Comparison of ENCODE assay signal across 14 mouse cellular contexts in genomic region chr2:14875616-14876015, GRCm38 (mm10).
DNase-seq lines count a peak whose midpoint lies in the region; ATAC-seq and TF ChIP-seq lines count a peak whose summit lies in the region.
"Had no signal": no experiment of that assay in that cellular context is flagged by ENCODE, and none has a peak within 500 bp of the region (broad histone marks: within the 10 kb centered on the region; RNA-seq: fewer than 3 reads in every experiment).

No protein-coding gene starts in this region.

- no peaks in the 10 kb centered on the region for H3K36me3 ChIP-seq in forebrain, embryonic 14.5 days (ENCODE audit: control insufficient read depth, insufficient read depth, low read length)
- H3K36me3 ChIP-seq in forebrain, embryonic 16.5 days (ENCODE audit: control insufficient read depth, insufficient read depth) = no peaks in the 10 kb centered on the region
- H3K36me3 ChIP-seq in hindbrain, embryonic 12.5 days = no peaks in the 10 kb centered on the region
- H3K36me3 ChIP-seq in midbrain, embryonic 16.5 days (ENCODE audit: control insufficient read depth, insufficient read depth, low read length) = no peaks in the 10 kb centered on the region
- H3K36me3 ChIP-seq: limb, embryonic 15.5 days had no signal

- no peaks in the 10 kb centered on the region for H3K27me3 ChIP-seq in forebrain, embryonic 14.5 days (replicated peaks; ENCODE audit: control insufficient read depth, insufficient read depth, low read length)
- no peaks in the 10 kb centered on the region for H3K27me3 ChIP-seq in forebrain, embryonic 16.5 days (replicated peaks; ENCODE audit: control insufficient read depth, insufficient read depth, low read length)
- no peaks in the 10 kb centered on the region; the same call in 1 of the 2 replicates for H3K27me3 ChIP-seq in hindbrain, embryonic 12.5 days
- H3K27me3 ChIP-seq in midbrain, embryonic 16.5 days (ENCODE audit: control insufficient read depth, insufficient read depth, low read depth, low read length) = no peaks in the 10 kb centered on the region
- H3K27me3 ChIP-seq: heart, embryonic 12.5 days; limb, embryonic 15.5 days had no signal

- H3K27ac ChIP-seq in forebrain, embryonic 14.5 days (ENCODE audit: low read depth, low read length) = no peak overlapping the region
- H3K27ac ChIP-seq in forebrain, embryonic 16.5 days (ENCODE audit: low read length) = no peak overlapping the region
- no peak overlapping the region for H3K27ac ChIP-seq in hindbrain, embryonic 12.5 days
- H3K27ac ChIP-seq in midbrain, embryonic 16.5 days (ENCODE audit: low read length) = peak overlapping the region; percentile 23; the same call in 1 of the 2 replicates
- H3K27ac ChIP-seq in layer of hippocampus, adult 2 months = no peak overlapping the region
- H3K27ac ChIP-seq: limb, embryonic 15.5 days; macrophage had no signal

- peak; percentile 12 for DNase-seq in forebrain, embryonic 14.5 days (ENCODE audit: low spot score)
- DNase-seq in adrenal gland, adult 8-10 months = peak; percentile 65
- no peak for DNase-seq in Muller cell, postnatal 12 days (ENCODE audit: inconsistent ontology term)
- DNase-seq in layer of hippocampus, adult 2 months (ENCODE audit: low spot score in 2 of 2) = no peak
- DNase-seq: kidney, adult 18-20 months; layer of hippocampus, adult 9-11 months; right cerebral cortex, adult 18-20 months had no signal

- H3K9ac ChIP-seq in forebrain, embryonic 14.5 days (ENCODE audit: low read length) = no peak overlapping the region
- H3K9ac ChIP-seq in forebrain, embryonic 16.5 days (replicated peaks; ENCODE audit: low read depth, low read length) = no peak overlapping the region
- H3K9ac ChIP-seq in hindbrain, embryonic 12.5 days = no peak overlapping the region
- 0 out of 2 replicates have a peak overlapping the region, but pooled peaks have one; percentile 4 for H3K9ac ChIP-seq in midbrain, embryonic 16.5 days (ENCODE audit: low read depth, low read length)
- H3K9ac ChIP-seq: heart, embryonic 12.5 days; limb, embryonic 15.5 days had no signal

- 64% methylated on average over 6 of the region's 6 CpGs for WGBS in forebrain, embryonic 14.5 days
- 55% methylated on average over 6 of the region's 6 CpGs for WGBS in forebrain, embryonic 16.5 days
- 41% methylated on average over 6 of the region's 6 CpGs for WGBS in hindbrain, embryonic 12.5 days
- 28% methylated on average over 6 of the region's 6 CpGs for WGBS in midbrain, embryonic 16.5 days

- no peak overlapping the region for H3K4me3 ChIP-seq in forebrain, embryonic 14.5 days (ENCODE audit: low read depth, low read length)
- no peak overlapping the region for H3K4me3 ChIP-seq in forebrain, embryonic 16.5 days (replicated peaks; ENCODE audit: low read length)
- H3K4me3 ChIP-seq in hindbrain, embryonic 12.5 days = no peak overlapping the region
- H3K4me3 ChIP-seq in midbrain, embryonic 16.5 days (ENCODE audit: low read depth, low read length) = peak overlapping the region; percentile 38
- no peak overlapping the region; the same call in 1 of the 2 replicates for H3K4me3 ChIP-seq in layer of hippocampus, adult 2 months
- H3K4me3 ChIP-seq: heart, embryonic 12.5 days; limb, embryonic 15.5 days had no signal

- peaks cover 6% of the 10 kb centered on the region for H3K4me1 ChIP-seq in forebrain, embryonic 14.5 days (ENCODE audit: control insufficient read depth, insufficient read depth, low read length)
- peaks cover 16% of the 10 kb centered on the region for H3K4me1 ChIP-seq in forebrain, embryonic 16.5 days (replicated peaks; ENCODE audit: control insufficient read depth, insufficient read depth, low read length)
- H3K4me1 ChIP-seq in hindbrain, embryonic 12.5 days = peaks cover 21% of the 10 kb centered on the region
- H3K4me1 ChIP-seq in midbrain, embryonic 16.5 days (ENCODE audit: control insufficient read depth, insufficient read depth, low read length) = peaks cover 7% of the 10 kb centered on the region

- TF ChIP-seq CTCF in layer of hippocampus, adult 2 months (conservative IDR thresholded peaks at IDR 0.05) = no peak

- no peak; the same call in 1 of the 2 replicates for ATAC-seq in forebrain, embryonic 14.5 days
- no peak for ATAC-seq in forebrain, embryonic 16.5 days
- peak; percentile 72 for ATAC-seq in hindbrain, embryonic 12.5 days (ENCODE audit: low FRiP score)
- ATAC-seq in midbrain, embryonic 16.5 days = peak; percentile 55
- ATAC-seq in megakaryocyte progenitor cell, adult 5-6 weeks (replicated peaks; ENCODE audit: poor library complexity) = no peak

- no peak overlapping the region for H3K4me2 ChIP-seq in forebrain, embryonic 14.5 days (ENCODE audit: low read length)
- no peak overlapping the region for H3K4me2 ChIP-seq in forebrain, embryonic 16.5 days (ENCODE audit: low read length)
- no peak overlapping the region for H3K4me2 ChIP-seq in hindbrain, embryonic 12.5 days (replicated peaks)
- peak overlapping the region; percentile 61 for H3K4me2 ChIP-seq in midbrain, embryonic 16.5 days (ENCODE audit: low read length)
- H3K4me2 ChIP-seq: heart, embryonic 12.5 days; limb, embryonic 15.5 days had no signal

- no peaks in the 10 kb centered on the region for H3K9me3 ChIP-seq in forebrain, embryonic 14.5 days (replicated peaks; ENCODE audit: control insufficient read depth, low read length)
- H3K9me3 ChIP-seq in forebrain, embryonic 16.5 days (ENCODE audit: control insufficient read depth, low read length) = no peaks in the 10 kb centered on the region
- H3K9me3 ChIP-seq in hindbrain, embryonic 12.5 days (replicated peaks) = no peaks in the 10 kb centered on the region
- H3K9me3 ChIP-seq in midbrain, embryonic 16.5 days (replicated peaks; ENCODE audit: control insufficient read depth, low read length, poor library complexity, severe bottlenecking) = no peaks in the 10 kb centered on the region
- H3K9me3 ChIP-seq: heart, embryonic 12.5 days; limb, embryonic 15.5 days had no signal

Comparison
In these comparisons a context has a peak if more than half of its experiments do, and no peak if none do; other contexts are left out.
1. ATAC-seq: peak in hindbrain, embryonic 12.5 days (single experiment) and midbrain, embryonic 16.5 days (single experiment); none in forebrain, embryonic 14.5 days (single experiment), forebrain, embryonic 16.5 days (single experiment) and megakaryocyte progenitor cell, adult 5-6 weeks (single experiment).
2. DNase-seq: peak in forebrain, embryonic 14.5 days (single experiment) and adrenal gland, adult 8-10 months (single experiment); none in Muller cell, postnatal 12 days (single experiment) and layer of hippocampus, adult 2 months (0 of 2).